Mouse (Mus musculus): ENCODE data around the gene Trappc3. TPM values are rescaled to one million over a fixed set of nuclear protein-coding genes. Genes with fewer than 3 reads are reported as not detected.
A peak's percentile ranks its signal among the peaks of the same experiment; 100 is the strongest.
"Not testable (repeated sequence)": the region's sequence is repeated elsewhere in the genome, so short reads cannot be mapped to it uniquely, and the experiment has no call there.

Trappc3 gene
- 71.6 TPM for polyA plus RNA-seq (2021)

- peak; percentile 76 for ATAC-seq
- H3K27me3 ChIP-seq: no peaks in the 10 kb centered on the region
- POLR2A ChIA-PET: interaction anchor here (0.6 to 3.1 kb wide), 5 partner anchors 35 to 178 kb away, joined by 3 to 14 read pairs (median 3); no protein-coding TSS in a partner anchor
- CTCF ChIA-PET: interaction anchor here (0.6 to 4.0 kb wide), 6 partner anchors 16 to 1436 kb away, joined by 3 to 41 read pairs (median 5); partner anchors contain the start of gene Adprhl2
- in situ Hi-C loops (cut with MboI; ENCODE audit: low pct_unique_long_range_greater_than_20kb): loop anchor here (5.0 kb wide), 1 partner anchor 35 kb away; no protein-coding TSS in a partner anchor
- TF ChIP-seq CTCF (IDR thresholded peaks at IDR 0.05): no peak
- DNase-seq (ENCODE audit: low read depth, low spot score): peak; percentile 96
Observed at GRCm38 (mm10) chr4:126262119-126262807, at the start of gene Trappc3. Gene Trappc3 (plus strand): TSS chr4:126262325.

GRCm38 (mm10) chr4:126217771-126218170 lies 44.4 kb upstream of the Trappc3 start:
- in situ Hi-C loops (cut with MboI; ENCODE audit: low pct_unique_long_range_greater_than_20kb): no loop called here
- no peak for TF ChIP-seq CTCF (IDR thresholded peaks at IDR 0.05)
- ATAC-seq (peak; percentile 74), DNase-seq (ENCODE audit: low read depth, low spot score) (no peak)
- H3K27me3 ChIP-seq: no peaks in the 10 kb centered on the region
- POLR2A ChIA-PET: interaction anchor here (0.9 to 1.2 kb wide), 3 partner anchors 10 to 16 kb away, joined by 3 read pairs; no protein-coding TSS in a partner anchor
- CTCF ChIA-PET: no interaction called here

DNA sequence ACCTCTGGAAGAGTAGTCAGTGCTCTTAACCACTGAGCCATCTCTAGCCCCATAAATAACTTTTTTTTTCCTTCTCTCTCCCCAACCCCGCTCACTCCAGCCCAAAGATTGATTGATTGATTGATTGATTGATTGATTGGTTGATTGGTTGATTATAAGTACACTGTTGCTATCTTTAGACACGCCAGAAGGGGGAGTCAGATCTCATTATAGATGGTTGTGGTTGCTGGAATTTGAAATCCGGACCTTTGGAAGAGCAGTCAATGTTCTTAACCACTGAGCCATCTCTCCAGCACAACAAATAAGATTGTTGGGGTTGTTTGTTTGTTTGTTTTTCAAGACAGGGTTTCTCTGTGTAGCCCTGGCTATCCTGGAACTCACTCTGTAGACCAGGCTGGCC lies 42.6 kb upstream of the Trappc3 start:
- H3K27me3 ChIP-seq; in situ Hi-C loops (cut with MboI; ENCODE audit: low pct_unique_long_range_greater_than_20kb); POLR2A ChIA-PET; ATAC-seq; DNase-seq (ENCODE audit: low read depth, low spot score); CTCF ChIA-PET: not testable (repeated sequence)

- in situ Hi-C loops (cut with MboI; ENCODE audit: low pct_unique_long_range_greater_than_20kb): no loop called here
Observed at GRCm38 (mm10) chr4:126220045-126220444, 42.1 kb upstream of the Trappc3 start.

GRCm38 (mm10) chr4:126222631-126223030 lies 39.5 kb upstream of the Trappc3 start:
- no peak for TF ChIP-seq CTCF (IDR thresholded peaks at IDR 0.05)
- in situ Hi-C loops (cut with MboI; ENCODE audit: low pct_unique_long_range_greater_than_20kb): no loop called here
- ChIA-PET POLR2A (no interaction called here), CTCF (no interaction called here)
- no peaks in the 10 kb centered on the region for H3K27me3 ChIP-seq
- DNase-seq (ENCODE audit: low read depth, low spot score) (no peak), ATAC-seq (no peak)

More at GRCm38 (mm10) chr4:126220045-126220444, 42.1 kb upstream of the Trappc3 start:
- POLR2A ChIA-PET: no interaction called here
- H3K27me3 ChIP-seq: no peaks in the 10 kb centered on the region
- ATAC-seq: no peak
- no peak for TF ChIP-seq CTCF (IDR thresholded peaks at IDR 0.05)
- CTCF ChIA-PET: no interaction called here
- DNase-seq (ENCODE audit: low read depth, low spot score): no peak

DNA sequence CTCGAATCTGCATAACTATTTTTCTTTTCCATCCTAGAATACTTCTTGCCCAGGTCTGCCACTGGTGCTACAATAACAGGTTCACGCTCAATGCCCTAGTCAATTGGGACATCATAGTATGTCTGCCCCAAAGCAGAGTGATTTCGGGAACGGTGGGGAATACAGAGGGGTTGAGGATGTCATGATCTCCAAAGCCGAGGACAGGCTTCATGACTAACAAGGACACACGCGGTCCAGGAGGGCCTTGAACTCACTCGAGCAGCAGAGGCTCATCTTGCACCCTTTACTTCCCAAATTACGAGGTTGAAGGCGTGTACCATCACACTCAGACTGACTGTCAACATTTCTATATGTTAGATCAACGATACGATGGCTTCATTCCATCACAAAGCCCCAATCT lies 35.5 kb upstream of the Trappc3 start:
- no peak for TF ChIP-seq CTCF (IDR thresholded peaks at IDR 0.05)
- POLR2A ChIA-PET: interaction anchor here (3.0 kb wide), 1 partner anchor 35 kb away, joined by 14 read pairs; the partner anchor contains the start of gene Trappc3
- DNase-seq (ENCODE audit: low read depth, low spot score) (no peak), ATAC-seq (no peak)
- CTCF ChIA-PET: interaction anchor here (1.0 to 5.8 kb wide), 3 partner anchors 34 to 95 kb away, joined by 3 to 41 read pairs (median 3); partner anchors contain the start of genes Adprhl2 and Trappc3
- H3K27me3 ChIP-seq: no peaks in the 10 kb centered on the region
- in situ Hi-C loops (cut with MboI; ENCODE audit: low pct_unique_long_range_greater_than_20kb): loop anchor here (5.0 kb wide), 2 partner anchors 36 to 81 kb away; partner anchors contain the start of gene Trappc3

DNA sequence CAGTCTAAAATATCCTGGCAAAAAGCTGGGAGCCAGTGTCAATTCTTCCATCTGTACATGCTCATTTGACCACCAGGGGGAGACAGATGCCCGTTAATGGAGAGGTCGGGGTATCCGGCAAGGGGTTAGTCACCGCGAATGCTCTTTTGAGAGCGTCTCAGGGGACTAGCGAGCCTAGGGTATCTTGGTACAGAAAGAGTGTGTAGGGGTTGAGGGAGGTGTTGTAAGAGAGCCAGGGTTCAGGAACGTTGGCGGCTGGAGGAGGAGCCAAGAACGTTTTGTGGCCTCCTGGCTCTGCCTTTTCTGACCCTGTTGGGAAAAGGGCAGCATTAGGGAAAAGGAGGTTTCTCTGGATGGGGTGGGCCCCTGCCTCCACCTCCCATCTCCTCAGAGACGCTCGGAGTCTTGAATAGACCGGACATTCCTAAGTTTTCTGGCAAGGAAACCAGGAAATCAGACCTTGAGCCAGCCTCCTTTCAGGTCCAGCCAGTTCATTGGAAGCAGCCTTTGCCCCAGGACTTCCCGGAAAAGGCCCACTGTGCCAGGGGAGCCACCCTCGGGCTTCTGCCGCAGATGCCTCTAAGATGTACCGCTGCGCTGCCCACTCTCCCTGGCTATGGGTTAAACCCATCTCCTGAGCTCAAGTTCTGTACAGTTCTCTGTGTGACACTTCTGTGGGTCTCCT lies 34.9 kb upstream of the Trappc3 start:
- no peak for TF ChIP-seq CTCF (IDR thresholded peaks at IDR 0.05)
- in situ Hi-C loops (cut with MboI; ENCODE audit: low pct_unique_long_range_greater_than_20kb): loop anchor here (5.0 kb wide), 2 partner anchors 35 to 80 kb away; partner anchors contain the start of gene Trappc3
- ChIA-PET POLR2A (interaction anchor here (1.0 to 3.0 kb wide), 3 partner anchors 10 to 34 kb away, joined by 3 to 14 read pairs (median 4); partner anchors contain the start of gene Trappc3), CTCF (interaction anchor here (1.0 to 5.8 kb wide), 5 partner anchors 19 to 141 kb away, joined by 3 to 41 read pairs (median 3); partner anchors contain the start of genes Adprhl2 and Trappc3)
- DNase-seq (ENCODE audit: low read depth, low spot score) (peak; percentile 81), ATAC-seq (peak; percentile 86)
- H3K27me3 ChIP-seq: no peaks in the 10 kb centered on the region

DNA sequence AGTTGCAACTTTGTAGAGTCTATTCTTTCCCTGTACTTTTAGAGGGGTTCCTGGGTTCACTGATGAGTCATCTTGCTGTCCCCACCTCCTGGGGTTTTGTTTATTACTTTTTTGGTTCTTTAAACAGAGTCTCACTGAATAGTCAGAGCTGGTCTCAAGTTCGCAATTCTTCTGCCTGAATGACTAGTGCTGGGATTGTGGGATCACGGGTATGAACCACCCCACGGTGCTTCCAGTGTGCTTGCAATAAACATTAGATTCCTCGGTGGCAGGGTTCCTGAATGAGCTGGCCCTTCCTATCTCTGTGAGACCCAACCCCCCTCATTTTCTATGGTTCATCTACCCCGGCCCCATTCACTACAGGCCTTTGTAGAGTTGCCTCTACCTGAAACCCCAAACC lies 34.0 kb upstream of the Trappc3 start:
- in situ Hi-C loops (cut with MboI; ENCODE audit: low pct_unique_long_range_greater_than_20kb): loop anchor here (5.0 kb wide), 2 partner anchors 34 to 79 kb away; partner anchors contain the start of gene Trappc3
- CTCF ChIA-PET: interaction anchor here (1.1 to 5.8 kb wide), 3 partner anchors 19 to 142 kb away, joined by 3 to 41 read pairs (median 4); partner anchors contain the start of gene Trappc3
- ATAC-seq: no peak
- no peak for TF ChIP-seq CTCF (IDR thresholded peaks at IDR 0.05)
- DNase-seq (ENCODE audit: low read depth, low spot score): peak; percentile 56
- no peaks in the 10 kb centered on the region for H3K27me3 ChIP-seq
- POLR2A ChIA-PET: interaction anchor here (0.6 to 3.0 kb wide), 5 partner anchors 11 to 33 kb away, joined by 3 to 14 read pairs (median 4); partner anchors contain the start of genes Map7d1 and Trappc3

DNA sequence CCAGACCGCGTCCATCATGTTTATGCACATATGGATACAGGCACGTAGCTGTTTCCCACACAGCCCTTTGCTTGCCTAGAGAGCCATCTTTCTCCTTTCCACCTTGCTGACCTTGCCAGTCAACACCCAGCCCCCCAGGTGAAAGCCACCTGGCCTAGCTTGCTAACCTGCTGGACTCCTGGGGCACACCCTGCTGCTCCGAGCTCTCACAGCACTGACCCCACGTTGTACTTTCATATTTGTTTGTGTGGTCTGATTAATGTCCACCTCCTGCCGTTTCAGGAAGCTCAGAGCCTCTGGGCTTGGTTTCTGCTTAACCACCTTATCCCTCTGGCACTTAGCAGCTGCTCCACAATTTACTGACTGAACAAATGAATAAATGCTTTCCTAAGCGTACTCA lies 32.2 kb upstream of the Trappc3 start:
- no peaks in the 10 kb centered on the region for H3K27me3 ChIP-seq
- no peak for DNase-seq (ENCODE audit: low read depth, low spot score)
- ATAC-seq: no peak
- POLR2A ChIA-PET: interaction anchor here (0.5 to 2.7 kb wide), 4 partner anchors 22 to 107 kb away, joined by 3 to 13 read pairs (median 3); partner anchors contain the start of gene Map7d1
- no peak for TF ChIP-seq CTCF (IDR thresholded peaks at IDR 0.05)
- in situ Hi-C loops (cut with MboI; ENCODE audit: low pct_unique_long_range_greater_than_20kb): loop anchor here (5.0 kb wide), 2 partner anchors 32 to 77 kb away; partner anchors contain the start of gene Trappc3
- CTCF ChIA-PET: interaction anchor here (5.8 kb wide), 1 partner anchor 31 kb away, joined by 41 read pairs; the partner anchor contains the start of gene Trappc3

DNA sequence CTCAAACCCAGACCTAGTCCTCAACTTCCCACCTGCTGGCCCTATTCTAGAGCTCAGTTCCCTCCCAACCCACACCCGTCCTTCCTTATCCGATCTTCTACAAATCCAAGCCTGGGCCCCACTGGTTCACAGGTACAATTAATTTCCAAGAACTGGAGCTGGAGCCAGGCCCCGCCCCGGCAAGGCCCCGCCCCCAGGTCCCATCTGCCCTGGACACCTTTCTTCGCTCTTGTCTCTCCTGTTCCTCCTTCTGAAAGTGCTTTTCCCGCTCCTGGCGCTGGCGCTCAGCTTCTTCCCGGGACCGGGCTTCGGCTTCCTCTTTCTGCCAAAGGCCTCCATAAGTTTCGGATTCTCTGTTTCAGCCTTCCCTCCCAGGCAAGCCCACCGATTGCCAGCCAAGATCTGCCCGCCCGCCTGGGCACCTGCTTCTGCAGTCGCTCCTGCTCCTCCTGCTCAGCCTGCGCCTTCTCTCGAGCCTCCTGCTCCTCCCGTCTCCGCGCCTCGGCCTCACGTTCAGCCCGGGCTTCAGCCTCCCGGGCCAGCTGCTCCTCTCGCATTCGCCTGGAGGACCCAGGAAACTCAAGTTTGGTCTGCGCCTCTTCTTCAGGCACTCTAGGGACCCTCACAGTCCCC lies 28.3 kb upstream of the Trappc3 start:
- no peak for DNase-seq (ENCODE audit: low read depth, low spot score)

More for the DNA sequence above, 28.3 kb upstream of the Trappc3 start:
- in situ Hi-C loops (cut with MboI; ENCODE audit: low pct_unique_long_range_greater_than_20kb): no loop called here
- no peaks in the 10 kb centered on the region for H3K27me3 ChIP-seq
- TF ChIP-seq CTCF (IDR thresholded peaks at IDR 0.05): no peak
- ATAC-seq: no peak
- ChIA-PET POLR2A (no interaction called here), CTCF (no interaction called here)

Data from Patski (cell line).